Mouse (Mus musculus) erythroblast, embryonic 14.5 days (primary cell): ENCODE measurements at regions not wholly inside any gene's neighbourhood (a gene's known extent, or its start where the extent isn't known, plus 50 kb on each side); places are given as distances from the start of the nearest gene placed in this dataset.

ENCODE experiments used
- GATA1 ChIP-seq: IDR thresholded peaks from 2 replicates; pipeline ENCODE4 v1.6.1; 2012; ENCODE audit warnings: low read length, inconsistent platforms, mixed read lengths
- TAL1 ChIP-seq: IDR thresholded peaks from 3 replicates; pipeline ENCODE4 v1.6.1; 2012; ENCODE audit warnings: low read length, inconsistent platforms, mixed read lengths

GRCm38 (mm10) chr16:76454741-76455465 is 81.3 kb upstream of the Nrip1 start:
- TF ChIP-seq TAL1 (no peak), GATA1 (no peak)
